ENCODE assay signal across 15 mouse cellular contexts in genomic region chr4:155777816-155778215, GRCm38 (mm10). TPM values are rescaled to one million over a fixed set of nuclear protein-coding genes. Genes with fewer than 3 reads are reported as not detected.
A peak's percentile ranks its signal among the peaks of the same experiment; 100 is the strongest.
DNase-seq lines count a peak whose midpoint lies in the region; TF ChIP-seq lines count a peak whose summit lies in the region.
"Had no signal": no experiment of that assay in that cellular context is flagged by ENCODE, and none has a peak within 500 bp of the region (broad histone marks: within the 10 kb centered on the region; RNA-seq: fewer than 3 reads in every experiment).

No protein-coding gene starts in this region.

- DNase-seq in gastrocnemius, adult 2 months = peak; percentile 52
- DNase-seq in gastrocnemius, postnatal 14 days = no peak
- no peak for DNase-seq in layer of hippocampus, adult 2 months (ENCODE audit: low spot score in 2 of 2)
- no peak for DNase-seq in layer of hippocampus, adult 9-11 months
- DNase-seq in urinary bladder, postnatal 14 days (ENCODE audit: low spot score) = peak; percentile 40
- DNase-seq in urinary bladder, postnatal 36 days (ENCODE audit: low spot score in 2 of 2) = no peak
- no peak for DNase-seq in retina, postnatal 1 day
- no peak for DNase-seq in kidney, postnatal 36 days
- DNase-seq: forebrain, postnatal 0 days; kidney, postnatal 25 days; liver; thymus, postnatal 36 days had no signal

- no peak for TF ChIP-seq CTCF in gastrocnemius, adult 2 months (IDR thresholded peaks at IDR 0.05)
- TF ChIP-seq CTCF in layer of hippocampus, adult 2 months (conservative IDR thresholded peaks at IDR 0.05) = no peak

- intact Hi-C loops in gastrocnemius, adult 2 months (cut with DNase I) = no loop called here
- intact Hi-C loops in gastrocnemius, postnatal 14 days (cut with DNase I; ENCODE audit: low total_unique reads) = no loop called here

- H3K27ac ChIP-seq in gastrocnemius, adult 2 months = peak overlapping the region; percentile 88
- peak overlapping the region; percentile 79; the same call in 1 of the 2 replicates for H3K27ac ChIP-seq in layer of hippocampus, adult 2 months

- no peak overlapping the region for H3K4me3 ChIP-seq in gastrocnemius, adult 2 months
- no peak overlapping the region for H3K4me3 ChIP-seq in layer of hippocampus, adult 2 months
- H3K4me3 ChIP-seq: intestine, embryonic 15.5 days; myocyte had no signal

RNA-seq across cellular contexts. Expression of gene Vwa1, which starts 3.3 kb away (rescaled TPM):
- 1 to 10 TPM; 4.8 to 7.4 TPM for total RNA-seq in gastrocnemius, adult 2 months (2021)
- 10 to 100 TPM in 1 of 2 experiments, 1 to 10 TPM in 1; 9.0 to 13.8 TPM for total RNA-seq in gastrocnemius, postnatal 14 days (2021)
- total RNA-seq in layer of hippocampus, adult 2 months (2021) = 1 to 10 TPM; 9.6 to 9.8 TPM

RNA-seq across cellular contexts. Expression of gene Tmem88b, which starts 7.9 kb away (rescaled TPM):
- total RNA-seq in gastrocnemius, adult 2 months (2021) = 1 to 10 TPM in 1 of 2 experiments, under 1 TPM in 1; 0.66 to 1.1 TPM
- total RNA-seq in gastrocnemius, postnatal 14 days (2021) = 1 to 10 TPM; 1.3 to 1.4 TPM
- 10 to 100 TPM; 24.0 to 24.8 TPM for total RNA-seq in layer of hippocampus, adult 2 months (2021)
- total RNA-seq: megakaryocyte progenitor cell, adult 5-6 weeks had no signal

RNA-seq across cellular contexts. Expression of gene Ankrd65, which starts 12.4 kb away (rescaled TPM):
- not detected for total RNA-seq in gastrocnemius, adult 2 months (2021)
- total RNA-seq in gastrocnemius, postnatal 14 days (2021) = not detected
- under 1 TPM in 1 of 2 experiments, not detected in 1; 0.32 TPM for total RNA-seq in layer of hippocampus, adult 2 months (2021)
- total RNA-seq: forebrain, postnatal 0 days; megakaryocyte progenitor cell, adult 5-6 weeks had no signal

RNA-seq across cellular contexts. Expression of gene Atad3a, which starts 16.9 kb away (rescaled TPM):
- 10 to 100 TPM; 25.4 to 35.3 TPM for total RNA-seq in gastrocnemius, adult 2 months (2021)
- total RNA-seq in gastrocnemius, postnatal 14 days (2021) = 10 to 100 TPM; 23.9 to 26.1 TPM
- total RNA-seq in layer of hippocampus, adult 2 months (2021) = 10 to 100 TPM; 49.9 to 51.4 TPM

RNA-seq across cellular contexts. Expression of gene Mrpl20, which starts 24.9 kb away (rescaled TPM):
- total RNA-seq in gastrocnemius, adult 2 months (2021) = 10 to 100 TPM; 39.0 to 52.7 TPM
- 10 to 100 TPM; 45.4 to 48.3 TPM for total RNA-seq in gastrocnemius, postnatal 14 days (2021)
- total RNA-seq in layer of hippocampus, adult 2 months (2021) = 10 to 100 TPM; 86.6 to 89.6 TPM

Comparison
In these comparisons a context has a peak if more than half of its experiments do, and no peak if none do; other contexts are left out.
1. DNase-seq: peak in gastrocnemius, adult 2 months (single experiment) and urinary bladder, postnatal 14 days (single experiment); none in gastrocnemius, postnatal 14 days (single experiment), layer of hippocampus, adult 2 months (0 of 2), layer of hippocampus, adult 9-11 months (single experiment), urinary bladder, postnatal 36 days (0 of 2), retina, postnatal 1 day (single experiment) and kidney, postnatal 36 days (0 of 2).
2. RNA of gene Tmem88b, which starts 7.9 kb away (total RNA-seq): 24.0 to 24.8 TPM in layer of hippocampus, adult 2 months; 1.3 to 1.4 TPM in gastrocnemius, postnatal 14 days and 0.66 to 1.1 TPM in gastrocnemius, adult 2 months; every median in the first group is over 10 times any median in the second.